Mouse (Mus musculus) midbrain, embryonic 12.5 days (tissue): ENCODE results near the gene Gm5134. TPM values are rescaled to one million over a fixed set of nuclear protein-coding genes. Genes with fewer than 3 reads are reported as not detected.

Source experiments
- ATAC-seq: fragments of 200-750 bp; cut with Nextera tagmentation; 2 replicates; pipeline ENCODE4 v1.8.0; 2017; ENCODE audit warnings: low read depth, moderate TSS enrichment, moderate library complexity; ENCODE audit not compliant: low FRiP score
- H3K27ac ChIP-seq: fragments of 300-500 bp; sonication (generic); replicated peaks from 2 replicates; pipeline ENCODE4 v1.5.1; 2016; ENCODE audit warnings: mild to moderate bottlenecking
- H3K27me3 ChIP-seq: fragments of 300-500 bp; sonication (generic); 2 replicates; pipeline ENCODE4 v1.6.1; 2016; ENCODE audit warnings: mild to moderate bottlenecking
- H3K36me3 ChIP-seq: fragments of 300-500 bp; sonication (generic); 2 replicates; pipeline ENCODE4 v1.6.1; 2016
- H3K4me1 ChIP-seq: fragments of 300-500 bp; sonication (generic); 2 replicates; pipeline ENCODE4 v1.6.1; 2016
- H3K4me2 ChIP-seq: fragments of 300-500 bp; sonication (generic); replicated peaks from 2 replicates; pipeline ENCODE4 v1.6.1; 2016; ENCODE audit warnings: mild to moderate bottlenecking, moderate library complexity
- H3K4me3 ChIP-seq: fragments of 300-500 bp; sonication (generic); 2 replicates; pipeline ENCODE4 v1.5.1; 2016; ENCODE audit warnings: mild to moderate bottlenecking
- H3K9ac ChIP-seq: fragments of 300-500 bp; sonication (generic); replicated peaks from 2 replicates; pipeline ENCODE4 v1.6.1; 2016; ENCODE audit warnings: mild to moderate bottlenecking, moderate library complexity
- H3K9me3 ChIP-seq: fragments of 300-500 bp; sonication (generic); 2 replicates; pipeline ENCODE4 v1.6.1; 2016; ENCODE audit warnings: mild to moderate bottlenecking
- WGBS: fragments of 180-500 bp; shearing (Covaris S2); methylation state at CpG from one replicate; pipeline ENCODE4 v1.1.7; 2016; 5-methylcytosine and 5-hydroxymethylcytosine counted together
- polyA plus RNA-seq: library from polyadenylated mRNA; unstranded; fragments of >200 nt; fragmentation: Nextera tagmentation; extraction: Ambion mirVana; gene quantifications from 2 replicates; pipeline ENCODE4 v1.2.1, GENCODE M21; 2016

Gm5134 gene
- not detected in 2 replicates for polyA plus RNA-seq

- Histone ChIP-seq H3K4me1 (peaks cover 13% of the 10 kb centered on the region), H3K27me3 (peaks cover 16% of the 10 kb centered on the region), H3K4me3 (peak within 1 kb of the TSS; percentile 20; the same call in 1 of the 2 replicates), H3K9ac (no peak within 1 kb of the TSS), H3K4me2 (peak within 1 kb of the TSS; percentile 44), H3K27ac (no peak within 1 kb of the TSS), H3K9me3 (no peaks in the 10 kb centered on the region), H3K36me3 (no peaks in the 10 kb centered on the region)
- 28% methylated on average over 20 of the region's 20 CpGs for WGBS
- ATAC-seq: no peak
These were observed at the start of gene Gm5134 for GRCm38 (mm10) chr10:75954381-75954811. Gene Gm5134 (plus strand): TSS chr10:75954514.

GRCm38 (mm10) chr10:75906882-75907281, 47.4 kb upstream of the Gm5134 start:
- ATAC-seq: no peak
- peaks cover 96% of the 10 kb centered on the region for H3K36me3 ChIP-seq

DNA sequence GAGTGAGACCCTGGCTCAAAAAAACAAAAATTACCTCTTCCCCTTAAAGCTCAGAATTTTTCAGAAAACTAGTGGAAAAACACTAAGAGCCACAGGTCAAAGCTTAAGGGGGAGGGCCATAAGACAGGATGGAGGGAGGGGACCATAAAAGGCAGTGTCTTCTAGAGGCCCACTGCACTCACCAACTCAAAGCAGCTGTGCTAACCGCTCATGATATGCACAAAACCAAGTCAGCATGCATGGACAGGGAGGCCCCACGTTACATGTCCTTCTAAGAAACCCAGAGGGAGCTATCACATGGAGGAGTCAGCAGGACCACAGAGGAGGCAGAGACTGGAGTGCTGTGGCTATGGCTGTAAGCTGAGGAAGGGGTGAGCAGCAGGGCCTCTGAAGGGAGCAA, 43.6 kb upstream of the Gm5134 start:
- no peak for ATAC-seq
- no peak overlapping the region for H3K9ac ChIP-seq
- peaks cover 90% of the 10 kb centered on the region for H3K36me3 ChIP-seq
- H3K27ac ChIP-seq: no peak overlapping the region
- H3K9me3 ChIP-seq: no peaks in the 10 kb centered on the region
- H3K27me3 ChIP-seq: no peaks in the 10 kb centered on the region
- H3K4me3 ChIP-seq: no peak overlapping the region
- no peaks in the 10 kb centered on the region for H3K4me1 ChIP-seq
- H3K4me2 ChIP-seq: no peak overlapping the region
- 90% methylated on average over 2 of the region's 2 CpGs for WGBS

More at GRCm38 (mm10) chr10:75906882-75907281, 47.4 kb upstream of the Gm5134 start:
- Histone ChIP-seq H3K9ac (no peak overlapping the region), H3K4me2 (no peak overlapping the region), H3K27me3 (no peaks in the 10 kb centered on the region), H3K27ac (no peak overlapping the region), H3K4me1 (no peaks in the 10 kb centered on the region), H3K4me3 (no peak overlapping the region), H3K9me3 (no peaks in the 10 kb centered on the region)
- 96% methylated on average over 4 of the region's 4 CpGs for WGBS

- Histone ChIP-seq H3K27ac (no peak overlapping the region), H3K36me3 (peaks cover 78% of the 10 kb centered on the region)
- WGBS: 81% methylated on average over 6 of the region's 6 CpGs
These were observed 41.2 kb upstream of the Gm5134 start for GRCm38 (mm10) chr10:75913013-75913589.

DNA sequence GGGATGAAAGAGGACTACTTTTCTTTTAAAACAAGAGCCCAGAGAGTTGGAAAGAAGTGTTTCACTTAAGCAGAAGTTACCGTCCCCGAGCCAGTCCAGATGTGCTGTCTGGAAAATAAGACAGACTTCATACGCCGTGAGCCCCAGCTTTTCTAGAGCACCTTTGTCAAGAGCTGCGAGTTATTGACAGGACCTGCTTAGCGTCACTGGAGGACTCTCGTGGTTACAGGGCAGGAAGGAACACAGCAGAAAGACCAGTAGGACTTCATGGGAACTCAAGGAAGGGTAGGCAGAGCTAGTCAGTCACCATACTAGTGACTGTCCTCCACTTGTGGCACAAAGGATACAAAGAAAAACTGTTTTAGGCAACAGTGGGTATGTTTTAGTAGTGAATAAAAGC, 38.8 kb upstream of the Gm5134 start:
- H3K27ac ChIP-seq: no peak overlapping the region
- no peak overlapping the region for H3K4me2 ChIP-seq
- no peak for ATAC-seq
- H3K9me3 ChIP-seq: no peaks in the 10 kb centered on the region
- H3K9ac ChIP-seq: no peak overlapping the region
- no peak overlapping the region for H3K4me3 ChIP-seq
- H3K36me3 ChIP-seq: peaks cover 66% of the 10 kb centered on the region
- no peaks in the 10 kb centered on the region for H3K27me3 ChIP-seq
- WGBS: 87% methylated on average over 7 of the region's 7 CpGs
- H3K4me1 ChIP-seq: peaks cover 23% of the 10 kb centered on the region

More at GRCm38 (mm10) chr10:75913013-75913589, 41.2 kb upstream of the Gm5134 start:
- H3K4me1 ChIP-seq: peaks cover under 1% of the 10 kb centered on the region; the same call in 1 of the 2 replicates
- no peaks in the 10 kb centered on the region for H3K9me3 ChIP-seq
- H3K9ac ChIP-seq: no peak overlapping the region
- no peak for ATAC-seq
- no peak overlapping the region for H3K4me3 ChIP-seq
- no peak overlapping the region for H3K4me2 ChIP-seq
- no peaks in the 10 kb centered on the region for H3K27me3 ChIP-seq

GRCm38 (mm10) chr10:75916840-75917239, 37.5 kb upstream of the Gm5134 start:
- no peak overlapping the region for H3K4me3 ChIP-seq
- H3K27ac ChIP-seq: no peak overlapping the region
- WGBS: 86% methylated on average over 8 of the region's 8 CpGs
- H3K27me3 ChIP-seq: no peaks in the 10 kb centered on the region
- no peak overlapping the region for H3K9ac ChIP-seq
- no peaks in the 10 kb centered on the region for H3K9me3 ChIP-seq
- ATAC-seq: no peak
- peaks cover 53% of the 10 kb centered on the region for H3K36me3 ChIP-seq
- H3K4me2 ChIP-seq: no peak overlapping the region
- peaks cover 25% of the 10 kb centered on the region for H3K4me1 ChIP-seq

DNA sequence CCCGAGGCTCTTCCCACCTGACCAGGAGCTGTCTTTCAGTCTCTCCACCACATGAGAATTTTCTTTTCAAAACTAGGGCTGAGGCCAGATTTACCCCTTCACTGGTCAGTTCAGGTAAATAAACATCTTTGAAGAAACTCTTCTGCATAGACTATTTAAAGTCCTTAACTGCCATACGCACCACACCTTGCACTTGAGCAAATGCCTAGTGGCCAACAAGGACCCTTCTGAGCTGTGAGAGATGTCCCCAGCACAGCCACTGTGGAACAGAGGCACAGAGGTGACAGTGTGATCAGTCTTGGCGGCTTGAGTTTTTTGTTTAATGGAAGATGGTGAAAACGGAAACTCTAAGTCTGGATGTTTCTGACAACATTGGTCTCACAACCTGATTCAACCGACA, 35.3 kb upstream of the Gm5134 start:
- Histone ChIP-seq H3K27ac (no peak overlapping the region), H3K4me2 (no peak overlapping the region; the same call in 1 of the 2 replicates), H3K4me1 (peaks cover 37% of the 10 kb centered on the region), H3K27me3 (no peaks in the 10 kb centered on the region), H3K4me3 (no peak overlapping the region), H3K9me3 (no peaks in the 10 kb centered on the region), H3K36me3 (peaks cover 36% of the 10 kb centered on the region), H3K9ac (no peak overlapping the region)
- WGBS: 92% methylated on average over 5 of the region's 5 CpGs
- no peak for ATAC-seq

DNA sequence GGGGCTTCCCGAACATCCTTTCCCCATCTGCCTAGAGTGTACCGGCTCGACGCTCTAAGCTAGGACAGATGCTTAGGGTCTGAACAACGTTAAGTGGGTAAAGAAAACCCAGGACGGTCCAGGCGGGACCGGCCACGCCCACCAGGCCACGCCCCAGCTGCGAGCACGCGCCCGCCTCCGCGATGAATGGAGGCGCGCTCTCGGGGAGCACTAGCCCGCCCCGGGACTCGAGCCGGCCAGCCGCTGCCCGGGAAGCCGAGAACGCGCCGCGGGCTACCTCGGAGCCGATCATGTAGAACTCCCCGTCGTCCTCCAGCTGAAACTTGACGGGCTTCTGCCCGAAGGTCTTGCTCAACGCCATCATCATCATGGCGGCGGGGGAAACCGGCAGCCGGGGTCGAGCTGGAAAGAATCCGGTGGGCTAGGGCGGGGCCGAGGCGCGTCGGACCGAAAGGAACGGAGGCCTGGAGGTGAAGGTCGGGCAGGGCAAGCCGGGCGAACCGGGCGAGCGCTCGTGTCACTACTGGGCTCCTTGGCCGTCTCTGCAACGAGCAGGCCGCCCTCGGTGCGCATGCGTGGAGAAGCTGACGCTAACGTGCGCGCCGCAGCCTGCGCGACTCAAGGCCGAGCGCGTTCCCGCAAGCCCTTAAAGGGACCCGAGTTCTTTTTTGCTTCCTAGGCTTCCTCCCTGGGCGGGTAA, 33.1 kb upstream of the Gm5134 start, which contains the start of gene Smarcb1:
Smarcb1 (minus strand) TSS at position 592 of the 700 bp plus-strand sequence.
- ATAC-seq: peak; percentile 88
- no peaks in the 10 kb centered on the region for H3K27me3 ChIP-seq

DNA sequence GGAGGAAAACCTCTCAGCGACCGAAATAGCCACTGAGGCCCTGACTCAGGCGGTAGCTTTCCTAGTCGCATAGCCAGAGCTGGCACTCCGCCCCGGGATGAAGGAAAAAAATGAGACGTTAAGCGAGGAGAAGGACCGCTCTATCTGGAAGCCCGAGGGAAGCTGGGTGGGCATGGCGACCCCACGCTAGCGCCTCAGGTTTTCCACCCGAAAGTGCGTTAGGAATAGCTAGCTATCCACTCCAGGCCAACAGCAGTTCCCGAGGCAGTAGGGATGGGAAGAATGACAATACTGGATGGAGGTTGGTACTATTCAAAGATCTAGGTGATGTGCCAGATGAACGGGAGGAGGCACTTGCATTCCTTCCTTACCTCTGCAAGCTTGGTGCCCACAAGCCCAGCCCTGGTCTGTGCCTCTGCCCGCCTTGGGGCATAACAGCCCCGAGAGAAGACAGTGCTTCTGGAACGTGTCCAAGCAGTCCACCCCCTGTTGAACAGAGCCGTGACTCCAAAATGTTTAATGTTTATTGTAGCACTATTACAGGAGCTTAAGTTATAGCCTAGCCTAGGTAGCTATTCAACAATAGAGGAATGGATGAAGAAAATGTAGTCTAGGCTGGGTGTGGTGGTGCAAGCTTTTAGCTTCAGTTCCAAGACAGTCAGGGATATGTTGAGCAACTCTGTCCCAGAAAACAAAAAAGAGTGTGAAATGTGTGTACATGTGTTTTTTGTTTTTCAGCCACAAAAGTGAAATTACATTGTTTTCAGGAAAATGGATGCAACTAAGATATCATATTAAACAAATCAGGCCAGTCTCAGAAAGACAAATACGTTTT, 32.4 kb upstream of the Gm5134 start:
- peaks cover 22% of the 10 kb centered on the region for H3K36me3 ChIP-seq
- H3K4me3 ChIP-seq: peak overlapping the region; percentile 87
- H3K4me1 ChIP-seq: peaks cover 37% of the 10 kb centered on the region
- peak overlapping the region; percentile 95 for H3K9ac ChIP-seq
- H3K27ac ChIP-seq: peak overlapping the region; percentile 97
- no peaks in the 10 kb centered on the region for H3K9me3 ChIP-seq
- ATAC-seq: peak; percentile 42; the same call in 1 of the 2 replicates
- H3K4me2 ChIP-seq: peak overlapping the region; percentile 78
- 6% methylated on average over 22 of the region's 22 CpGs for WGBS
- H3K27me3 ChIP-seq: no peaks in the 10 kb centered on the region

More for the DNA sequence above, 33.1 kb upstream of the Gm5134 start, which contains the start of gene Smarcb1:
- Histone ChIP-seq H3K27ac (peak within 1 kb of the TSS; percentile 97), H3K9me3 (no peaks in the 10 kb centered on the region), H3K4me2 (peak within 1 kb of the TSS; percentile 78), H3K36me3 (peaks cover 25% of the 10 kb centered on the region), H3K9ac (peak within 1 kb of the TSS; percentile 95), H3K4me1 (peaks cover 37% of the 10 kb centered on the region), H3K4me3 (peak within 1 kb of the TSS; percentile 87)
- under 1% methylated on average over 76 of the region's 76 CpGs for WGBS

GRCm38 (mm10) chr10:75924324-75924723, 30.0 kb upstream of the Gm5134 start:
- Histone ChIP-seq H3K4me3 (no peak overlapping the region), H3K4me2 (no peak overlapping the region), H3K9ac (no peak overlapping the region), H3K27ac (no peak overlapping the region), H3K27me3 (0 out of 2 replicates have a peak, but pooled peaks cover 7% of the 10 kb centered on the region), H3K36me3 (peaks cover 24% of the 10 kb centered on the region), H3K9me3 (no peaks in the 10 kb centered on the region), H3K4me1 (peaks cover 25% of the 10 kb centered on the region)
- no peak for ATAC-seq
- WGBS: 68% methylated on average over 2 of the region's 2 CpGs

GRCm38 (mm10) chr10:75926396-75926795, 27.9 kb upstream of the Gm5134 start:
- H3K9me3 ChIP-seq: no peaks in the 10 kb centered on the region
- peaks cover 23% of the 10 kb centered on the region for H3K36me3 ChIP-seq
- H3K4me1 ChIP-seq: peaks cover 20% of the 10 kb centered on the region
- no peak overlapping the region for H3K27ac ChIP-seq
- no peak overlapping the region for H3K4me3 ChIP-seq
- no peak overlapping the region for H3K4me2 ChIP-seq
- peaks cover 27% of the 10 kb centered on the region for H3K27me3 ChIP-seq
- no peak overlapping the region for H3K9ac ChIP-seq
- 78% methylated on average over 13 of the region's 13 CpGs for WGBS
- ATAC-seq: no peak
